Mouse (Mus musculus): ENCODE measurements around the gene Snap25.

The Snap25 gene

DNA sequence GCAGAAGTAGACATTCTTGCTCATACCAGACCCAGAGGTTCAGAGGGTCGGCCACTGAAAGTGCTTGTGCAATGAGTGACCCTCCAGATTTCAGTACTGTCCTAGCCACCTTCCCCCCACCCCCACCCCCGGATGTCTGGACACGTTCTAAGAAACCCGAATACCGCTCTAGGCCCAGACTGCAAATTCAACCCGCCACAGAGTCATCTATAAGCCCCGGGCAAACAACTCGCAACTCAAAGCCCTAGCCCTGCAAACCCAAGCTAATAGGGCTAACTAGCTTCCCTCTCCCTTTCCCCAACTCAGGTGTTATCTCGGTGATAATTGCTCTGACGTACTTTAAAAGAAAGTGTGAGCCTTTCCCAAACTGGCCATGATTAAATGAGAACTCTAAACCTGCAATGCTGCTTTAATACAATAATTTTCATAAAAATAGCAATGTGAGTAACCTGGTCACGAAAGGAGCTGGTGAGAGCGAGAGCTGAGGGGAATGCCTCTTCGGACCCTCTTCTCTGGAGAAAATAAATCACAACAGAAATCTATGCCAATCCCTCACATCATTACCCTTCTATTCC, 725 bp upstream of the Snap25 start:
- DNase-seq = no peak

DNA sequence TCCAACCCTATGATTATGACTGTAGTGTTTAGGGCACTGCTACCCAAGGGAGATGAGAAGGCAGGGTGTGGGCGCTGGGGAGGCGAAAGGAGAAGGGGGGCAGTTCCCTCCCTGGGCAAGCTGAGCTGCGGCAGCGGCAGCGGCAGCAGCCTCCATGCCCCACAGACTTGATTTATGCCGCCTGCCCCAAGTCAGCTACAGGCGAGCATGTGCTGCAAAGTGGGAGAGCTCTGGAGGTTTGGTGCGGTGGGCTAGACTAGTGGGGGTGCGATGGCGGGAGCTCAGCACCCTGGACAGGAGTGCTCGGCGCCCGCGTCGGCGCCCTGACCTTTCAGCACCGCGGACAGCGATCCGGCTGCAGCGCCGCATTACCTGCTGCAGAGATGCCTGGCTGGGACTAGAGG, 757 bp downstream of the Snap25 start:
- DNase-seq = peak; percentile 66

DNA sequence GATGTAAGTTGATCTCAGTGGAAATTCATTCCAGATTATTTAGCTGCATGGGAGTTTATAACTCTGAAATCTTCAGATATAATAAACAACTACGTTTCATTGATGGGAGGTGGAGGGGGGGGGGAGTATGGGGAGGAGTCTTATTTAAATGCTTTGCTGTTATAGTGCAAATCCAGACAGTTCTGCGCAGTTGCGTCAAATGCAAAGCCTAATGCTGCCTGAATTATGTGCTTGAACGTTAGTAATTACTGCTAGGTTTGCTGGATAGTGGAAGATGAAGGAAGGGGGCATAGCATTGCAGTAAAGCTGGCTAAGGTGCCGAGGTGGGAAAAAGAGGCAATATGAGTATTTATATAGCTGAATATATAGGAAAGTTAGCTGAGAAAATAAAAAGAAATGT, 2.3 kb downstream of the Snap25 start:
- DNase-seq = no peak

DNA sequence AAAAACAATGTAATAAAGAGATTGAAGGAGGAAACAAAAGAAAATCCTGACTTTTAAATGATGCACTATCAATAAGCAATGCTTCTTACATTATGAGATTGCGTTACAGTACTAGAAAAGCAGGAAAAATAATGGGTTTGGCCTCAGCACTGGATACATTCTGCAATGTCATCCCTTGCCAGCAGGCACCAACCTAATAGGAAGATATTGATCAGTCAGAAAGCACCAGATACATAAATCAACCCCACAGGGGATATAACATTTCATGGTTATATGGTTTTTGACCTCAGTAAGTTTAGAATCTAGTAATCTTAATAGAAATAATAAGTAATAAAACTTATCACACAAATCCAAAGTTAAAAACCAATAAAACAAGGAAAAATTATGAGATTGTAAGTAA, 3.1 kb downstream of the Snap25 start:
- no peak for DNase-seq

DNA sequence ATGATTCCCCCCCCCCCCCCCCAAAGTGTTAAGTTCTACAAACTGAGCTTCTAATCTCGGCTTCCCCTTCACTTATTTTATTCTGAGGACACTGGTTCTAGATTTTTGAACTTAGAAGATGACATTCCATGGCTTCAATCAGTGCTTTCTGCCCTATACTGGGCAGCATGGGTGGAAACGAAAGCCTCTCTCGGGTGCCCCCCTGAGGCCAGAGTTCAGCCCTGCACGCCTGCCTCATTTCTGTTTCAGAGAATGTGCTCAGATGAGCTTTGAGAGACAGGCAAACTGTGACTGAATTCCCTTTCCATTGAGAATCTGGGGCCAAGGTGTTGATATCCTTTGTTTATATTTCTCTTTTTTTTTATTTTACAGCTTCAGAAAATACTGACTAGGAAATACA, 7.0 kb downstream of the Snap25 start:
- DNase-seq = peak; percentile 80

DNA sequence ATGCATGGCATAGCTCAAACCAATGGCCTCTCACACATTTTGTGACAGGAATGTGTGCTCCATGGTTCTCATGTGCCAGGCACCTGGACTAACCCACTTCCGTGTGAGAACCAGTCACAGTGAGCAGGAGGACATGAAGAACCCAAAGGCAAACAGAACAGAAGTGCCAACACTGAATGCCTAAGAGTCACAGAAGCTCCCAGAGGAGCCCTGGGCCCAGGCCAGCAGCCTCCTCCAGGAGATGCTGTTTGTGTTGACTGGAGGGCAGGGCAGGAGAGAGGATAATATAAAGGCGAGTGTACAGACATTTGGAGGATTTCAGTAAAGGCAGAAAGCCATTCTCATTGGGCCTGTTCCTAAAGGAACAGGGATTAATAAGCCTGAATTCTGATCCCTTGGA, 25.0 kb downstream of the Snap25 start:
- DNase-seq = peak; percentile 76

DNA sequence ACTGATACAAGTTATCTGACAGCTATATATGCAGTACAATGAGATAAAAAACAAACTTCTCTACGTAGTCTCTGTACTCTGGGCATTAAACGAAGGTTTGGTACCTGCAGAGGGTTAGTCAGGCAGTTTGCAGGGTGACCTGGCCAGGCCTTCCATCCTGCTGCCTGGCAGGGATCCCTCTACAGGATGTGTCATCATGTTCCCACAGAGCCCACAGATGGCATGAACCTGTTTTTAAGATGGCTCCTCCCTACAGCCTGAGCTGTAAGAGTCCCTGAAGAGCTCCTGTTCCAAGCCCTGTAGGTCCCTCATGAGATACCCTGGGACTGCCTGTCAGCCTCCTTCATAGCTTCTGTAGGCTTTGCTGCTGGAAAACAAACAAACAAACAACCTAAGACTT, 29.0 kb downstream of the Snap25 start:
- peak; percentile 90 for DNase-seq

DNA sequence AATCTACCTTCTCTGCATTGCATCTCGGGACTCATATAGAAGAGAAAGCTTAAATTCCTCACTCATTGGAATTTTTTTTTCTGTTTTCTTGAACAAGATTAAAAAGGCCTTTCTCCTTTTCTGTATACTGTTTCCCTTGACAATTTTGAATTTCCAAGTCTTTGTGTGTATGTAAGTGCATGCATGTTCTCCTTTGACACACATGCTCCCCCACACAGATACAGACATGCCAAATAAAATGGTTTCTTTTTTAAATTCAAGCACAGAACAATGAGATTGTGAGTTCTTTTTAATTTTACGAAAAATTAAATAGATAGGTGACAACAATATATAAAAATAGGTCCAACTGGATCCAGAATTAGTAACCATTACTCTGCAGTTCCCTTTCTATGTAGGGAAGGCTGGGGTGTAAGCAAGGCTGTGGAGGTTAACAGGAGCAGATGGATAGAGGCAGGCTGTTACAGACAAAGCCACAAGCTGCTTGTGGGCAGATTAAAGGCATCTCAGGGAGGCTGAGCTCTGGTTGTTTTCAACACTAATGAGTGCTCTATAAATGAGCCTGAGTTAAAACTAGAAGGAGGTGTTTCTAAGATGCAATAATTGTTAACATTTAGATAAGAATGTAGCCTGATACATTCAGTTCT, 31.6 kb downstream of the Snap25 start:
- DNase-seq = peak; percentile 56

DNA sequence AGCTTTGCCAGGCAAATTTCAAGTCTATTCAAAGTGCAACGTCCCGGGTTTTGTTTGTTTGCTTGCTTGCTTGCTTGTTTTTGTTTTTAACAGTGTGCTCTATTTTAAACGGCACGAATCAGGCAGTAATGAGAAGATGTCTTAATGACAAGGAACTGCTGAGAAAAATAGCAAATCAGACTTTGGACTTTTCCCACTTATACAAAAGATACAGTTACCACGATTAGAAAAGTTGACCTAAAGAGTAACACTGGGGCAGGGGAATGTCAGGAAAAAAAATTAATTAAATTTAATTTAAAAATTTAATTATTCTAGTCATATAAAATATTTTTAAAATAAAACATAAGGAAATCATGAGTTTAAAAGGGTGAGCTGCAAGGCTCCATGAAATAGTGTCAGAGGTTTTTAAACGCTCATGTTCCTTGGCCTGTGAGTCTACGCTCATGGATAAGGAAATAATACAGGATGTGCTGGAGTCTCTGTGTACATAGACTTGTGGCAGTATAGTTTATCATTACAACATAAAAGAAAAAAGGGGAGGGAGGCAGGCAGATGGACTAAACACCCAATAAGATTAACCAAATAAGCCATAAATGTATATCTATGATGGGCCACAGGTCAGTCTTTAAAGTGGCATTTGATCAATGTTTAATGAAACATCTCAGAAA, 32.2 kb downstream of the Snap25 start:
- DNase-seq = no peak

DNA sequence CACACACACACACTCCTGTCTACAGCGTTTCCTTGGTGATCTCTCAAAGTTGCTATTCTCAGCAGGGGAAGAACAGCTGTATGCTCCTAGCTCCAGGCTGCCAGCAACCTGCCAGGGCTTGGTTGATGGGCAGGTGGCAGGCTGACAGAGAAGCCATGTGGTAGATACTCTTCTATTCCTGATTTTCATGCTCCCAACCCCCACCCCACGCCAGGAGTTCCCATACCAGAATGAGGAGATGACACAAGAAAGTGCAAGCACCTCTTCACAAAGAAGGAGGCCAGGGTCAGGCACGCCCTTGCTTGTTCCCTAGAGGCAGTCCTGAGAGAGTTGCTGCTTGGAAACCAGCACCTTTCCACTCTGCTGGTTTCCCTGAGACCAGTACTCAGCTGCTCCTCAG, 40.4 kb downstream of the Snap25 start:
- DNase-seq = no peak

DNA sequence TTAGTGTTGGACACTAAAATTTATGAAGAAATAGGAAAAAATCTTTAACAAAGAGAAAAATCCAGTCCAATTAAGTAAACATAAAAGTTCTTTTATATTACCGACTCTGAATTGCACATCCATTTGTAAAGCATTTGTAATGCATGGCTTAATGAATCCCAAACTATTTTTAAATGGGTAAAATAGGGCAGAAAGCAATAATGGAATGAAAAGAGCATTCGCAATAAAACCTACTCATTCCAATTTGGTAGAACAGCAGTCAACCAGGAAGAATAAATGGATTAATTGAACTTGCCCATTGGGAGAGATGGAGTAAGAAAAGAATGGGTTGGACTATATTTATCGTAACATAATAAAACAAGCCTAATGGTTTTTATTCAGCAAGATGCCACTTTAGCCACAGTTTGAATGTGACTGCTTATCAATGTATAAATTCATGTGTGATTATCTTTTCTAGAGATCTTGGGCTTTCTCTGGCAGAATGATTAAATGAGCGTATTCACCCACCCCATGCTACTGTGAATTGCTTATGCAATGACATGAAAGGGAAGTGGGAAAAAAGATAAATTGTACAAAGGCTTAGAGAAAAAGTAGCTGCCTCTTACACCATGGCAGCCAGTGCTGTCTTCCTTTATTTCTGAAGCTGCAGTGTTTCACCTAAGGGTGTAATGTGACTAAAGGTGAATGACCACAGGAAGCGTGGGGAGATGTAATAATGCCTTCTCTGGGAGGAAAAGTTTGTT, 45.7 kb downstream of the Snap25 start:
- no peak for DNase-seq

DNA sequence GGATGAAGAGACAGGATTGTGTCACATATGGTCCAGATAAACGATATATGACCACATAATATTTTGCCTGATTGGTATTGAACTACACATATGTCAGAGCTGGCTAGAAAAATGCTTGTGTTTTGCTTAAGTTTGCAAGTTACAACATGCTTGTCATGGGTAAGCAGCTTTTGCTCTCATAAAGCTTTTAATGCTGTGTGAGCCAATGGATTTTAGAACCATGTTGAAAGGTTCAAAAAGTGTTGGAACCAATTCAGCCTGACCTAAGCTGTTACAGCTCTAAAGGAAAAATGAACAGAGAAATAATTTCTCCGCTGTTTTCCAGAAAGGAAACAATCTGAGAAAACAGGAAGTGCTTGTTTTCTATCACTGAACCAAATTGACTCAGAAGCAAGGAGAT, 64.9 kb downstream of the Snap25 start:
- no peak for DNase-seq

DNA sequence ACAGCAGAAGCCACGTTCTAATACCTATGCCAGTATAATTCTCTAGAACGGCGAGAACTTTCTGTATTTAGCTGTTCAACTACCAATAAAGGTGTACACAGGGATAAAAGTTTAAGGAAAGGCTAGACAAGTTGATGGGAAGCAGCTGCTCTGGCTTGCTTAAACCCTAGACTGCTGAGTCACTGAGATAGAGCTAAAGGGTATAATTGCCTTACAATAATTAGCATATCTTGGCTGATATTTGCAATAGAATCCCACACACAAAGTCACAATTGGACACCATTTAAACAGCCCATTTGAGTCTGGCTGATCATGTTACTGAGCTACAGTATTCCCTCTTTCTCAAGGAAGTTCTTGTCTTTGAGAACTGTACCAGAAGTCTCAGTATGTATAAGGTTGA, 65.4 kb downstream of the Snap25 start:
- DNase-seq = no peak

DNA sequence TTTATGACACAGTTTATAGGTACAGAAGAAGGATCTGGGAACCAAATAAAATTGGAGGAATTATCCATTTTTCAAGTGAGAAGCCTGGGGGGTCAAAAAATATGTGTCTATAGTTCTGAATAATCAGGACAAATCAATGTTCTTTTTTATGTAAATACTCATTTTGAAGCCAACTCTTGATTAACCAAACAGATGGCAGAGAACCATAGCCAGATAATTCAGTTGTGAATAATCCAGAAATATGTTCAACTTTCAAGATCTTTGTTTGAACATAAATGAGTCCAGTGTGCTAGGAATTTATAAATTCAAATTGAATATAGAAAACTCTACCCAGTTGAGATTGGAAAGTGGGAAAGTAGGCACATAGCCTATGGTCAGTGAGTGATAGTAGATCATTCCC, 67.0 kb downstream of the Snap25 start:
- no peak for DNase-seq

DNA sequence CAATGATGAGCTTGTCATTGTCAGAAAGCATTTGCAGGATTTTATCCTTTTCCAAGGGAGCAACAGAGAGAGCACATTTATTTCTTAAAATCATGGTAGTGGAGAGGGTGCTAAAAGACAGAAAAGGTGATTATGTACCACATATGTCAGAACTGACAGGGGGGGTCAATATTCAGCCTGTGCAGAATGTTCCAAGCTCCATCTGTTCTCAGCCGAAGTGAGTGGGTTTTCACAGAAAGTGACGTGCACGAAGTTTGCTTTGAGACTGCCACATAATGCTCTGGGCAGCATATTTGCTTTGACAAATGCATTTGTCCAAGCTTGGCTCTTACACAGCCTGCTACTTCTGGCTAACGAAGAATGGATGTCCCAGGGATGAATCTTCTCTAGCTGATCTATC, 71.1 kb downstream of the Snap25 start:
- DNase-seq = no peak

DNA sequence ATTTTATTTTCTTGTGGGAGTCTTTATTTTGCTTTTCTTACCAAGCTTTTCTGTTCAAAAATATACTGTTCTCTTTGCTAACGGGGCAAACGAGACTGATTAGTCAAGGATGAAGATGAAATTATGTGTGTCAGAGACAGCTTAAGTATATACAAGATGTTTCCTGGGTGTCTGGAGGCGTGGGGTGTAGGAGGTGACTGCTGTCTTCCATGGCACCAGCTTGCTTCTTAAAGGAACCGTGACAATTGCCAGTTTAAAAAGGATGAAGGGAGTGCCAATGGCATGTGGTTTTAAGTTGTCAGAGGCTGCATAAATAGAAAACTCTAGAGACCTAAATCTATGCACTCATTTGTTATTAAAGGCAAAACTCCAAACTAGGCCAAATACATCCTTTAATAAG, 75.1 kb downstream of the Snap25 start:
- no peak for DNase-seq

DNA sequence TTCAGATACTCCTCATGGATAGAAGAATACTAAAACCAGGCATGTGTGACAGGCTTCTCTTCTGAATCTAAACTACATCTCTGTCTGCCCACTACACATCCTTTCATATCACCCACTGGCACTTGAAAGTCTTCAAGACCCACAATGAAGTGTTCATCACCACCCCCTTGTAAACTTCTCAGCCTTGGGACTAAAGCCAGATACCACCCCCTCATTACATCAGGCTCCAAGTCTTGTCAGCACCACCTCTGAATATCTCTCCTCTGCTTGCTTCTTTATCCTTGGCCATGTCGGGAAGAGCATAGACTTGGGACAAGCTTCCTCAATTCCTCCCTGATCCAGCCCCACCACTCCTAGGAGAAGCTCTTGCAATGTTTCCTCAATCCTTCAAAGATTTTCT, 83.3 kb downstream of the Snap25 start:
- DNase-seq = no peak

DNA sequence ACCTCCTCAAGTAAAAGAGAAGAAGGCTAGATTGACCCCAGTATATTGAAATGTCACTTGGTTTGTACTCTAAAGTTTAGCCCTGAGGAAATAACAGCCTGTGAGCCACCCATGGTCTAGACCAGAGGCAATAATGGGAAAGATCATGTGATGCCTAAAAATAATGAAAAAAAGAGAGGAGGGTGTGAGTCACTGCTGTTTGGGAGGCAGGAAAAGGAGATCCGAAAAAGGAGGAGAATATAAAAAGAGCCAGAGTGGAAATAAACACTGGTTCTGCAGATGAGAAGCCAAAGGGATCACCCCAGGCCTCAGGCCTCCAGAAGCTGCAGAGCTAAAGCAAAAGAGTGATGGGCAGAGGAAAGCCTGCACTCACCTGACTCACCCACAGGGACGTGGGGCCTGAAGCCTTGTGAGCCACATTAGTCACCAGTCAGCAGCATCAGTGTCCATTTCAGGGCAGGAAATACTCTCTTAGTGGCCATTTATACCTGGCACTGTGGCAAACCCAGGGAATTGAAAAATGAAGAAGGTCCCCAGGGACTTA, 85.7 kb downstream of the Snap25 start:
- no peak for DNase-seq

DNA sequence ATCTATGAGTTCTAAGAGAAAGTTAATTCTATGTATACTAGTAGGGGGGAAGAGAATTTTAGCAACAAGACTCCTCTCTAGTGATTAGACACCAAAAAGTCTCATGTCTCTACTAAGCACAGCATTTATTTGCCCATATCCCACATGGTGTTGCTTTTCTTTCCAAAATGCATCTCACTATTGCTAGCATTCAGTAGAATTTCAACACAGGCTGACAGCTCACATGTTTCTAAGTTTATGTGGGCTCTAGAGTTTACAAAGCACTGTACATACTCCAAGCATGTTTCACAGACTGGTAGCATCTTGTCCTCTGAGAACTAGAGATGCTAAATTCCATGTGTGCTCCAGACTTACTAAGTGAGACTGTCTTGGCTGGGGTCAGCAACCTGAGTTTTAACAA, 87.8 kb downstream of the Snap25 start:
- DNase-seq = no peak

DNA sequence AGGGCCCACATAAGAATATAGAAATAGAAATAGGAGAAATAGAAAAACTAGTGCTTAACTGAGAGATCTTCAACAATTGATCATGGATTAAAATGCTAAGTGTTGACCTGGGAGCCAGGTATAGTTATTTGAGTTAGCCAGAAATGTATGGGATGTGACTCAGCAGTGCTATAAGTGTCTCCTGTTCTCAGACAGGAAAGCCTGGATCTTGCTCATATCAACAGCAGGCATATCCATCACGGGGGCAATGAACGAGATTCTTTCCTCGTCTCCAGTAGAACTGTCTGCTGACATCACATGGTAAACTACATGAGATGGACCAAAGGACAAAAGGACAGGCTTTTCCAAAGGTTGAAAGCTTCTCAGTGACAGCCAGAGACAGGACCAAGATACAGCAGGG, 88.8 kb downstream of the Snap25 start:
- DNase-seq = no peak

DNA sequence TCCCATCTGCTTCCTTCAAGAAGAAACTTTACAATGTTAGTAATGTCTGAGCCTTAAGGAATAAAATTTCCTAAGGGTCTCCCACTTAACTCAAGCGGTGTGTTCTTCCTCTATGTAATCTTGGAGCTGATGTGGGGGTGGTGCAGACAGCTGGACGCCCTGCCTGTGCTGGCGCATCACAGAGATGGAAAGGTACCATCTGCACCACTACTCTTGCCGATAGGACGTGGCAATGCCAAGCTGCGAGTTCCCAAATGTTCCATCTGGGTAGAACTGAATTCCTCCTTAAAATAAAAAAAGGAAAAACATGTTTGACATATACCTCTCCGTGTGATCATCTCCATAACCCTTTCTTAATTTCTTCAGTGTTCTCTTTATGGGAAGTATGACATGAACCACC, 89.9 kb downstream of the Snap25 start:
- peak; percentile 56 for DNase-seq

DNA sequence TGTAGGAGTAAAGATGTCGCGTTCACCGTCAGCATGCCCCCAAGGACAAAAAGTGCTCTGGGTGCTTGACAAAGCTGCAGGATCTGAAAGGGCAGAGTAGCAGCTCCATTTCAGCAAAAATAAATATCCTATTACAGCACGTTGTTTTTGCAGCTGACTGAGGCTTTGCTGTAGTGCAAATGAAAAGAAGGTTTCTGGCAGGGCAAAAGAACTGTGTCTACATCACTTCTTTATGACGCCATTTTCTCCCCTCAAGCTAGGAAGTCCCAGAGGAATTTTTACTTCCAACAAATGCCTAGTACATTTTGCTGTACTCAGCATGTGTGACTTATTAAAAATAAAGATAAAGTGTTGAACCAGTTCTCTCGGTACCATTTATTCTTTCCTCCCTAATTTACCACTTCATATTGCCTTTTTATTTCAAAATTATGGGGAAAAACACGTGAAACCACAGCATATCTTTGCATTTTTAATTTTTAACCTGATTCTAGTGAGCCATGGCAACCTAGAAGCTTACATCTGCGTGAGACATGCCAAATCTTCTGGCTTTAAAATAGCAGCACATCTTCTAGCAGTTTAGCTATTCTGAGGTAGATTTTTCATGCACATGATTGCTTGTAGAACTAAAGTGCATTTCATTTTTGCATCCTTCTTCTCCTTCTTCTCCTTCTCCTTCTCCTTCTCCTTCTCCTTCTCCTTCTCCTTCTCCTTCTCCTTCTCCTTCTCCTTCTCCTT, 94.9 kb downstream of the Snap25 start:
- no peak for DNase-seq

DNA sequence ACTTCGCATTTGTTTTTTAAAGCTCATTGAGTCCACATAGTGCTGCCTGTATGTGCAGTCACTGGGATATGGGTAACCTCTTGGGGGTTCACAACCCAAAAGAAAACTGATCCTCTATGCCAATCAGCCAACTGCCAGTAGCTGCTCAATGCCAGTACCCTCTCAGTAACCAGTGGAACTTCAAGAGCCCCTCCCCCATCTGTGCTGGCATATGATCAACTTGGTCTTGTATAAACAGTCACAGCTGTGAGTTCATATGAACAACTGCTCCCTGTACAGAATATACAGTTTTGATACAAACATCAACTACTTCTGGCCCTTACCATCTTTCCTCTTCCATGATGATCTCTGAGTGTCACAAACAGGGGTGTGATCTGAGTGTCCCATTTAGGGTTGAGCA, 98.1 kb downstream of the Snap25 start:
- no peak for DNase-seq

Measured in cerebellum, adult 8-10 months (tissue).